Mouse (Mus musculus): ENCODE results near the gene Amph. TPM values are rescaled to one million over a fixed set of nuclear protein-coding genes. Genes with fewer than 3 reads are reported as not detected.

Amph gene
- total and polyA plus RNA-seq, 2 experiments from 2014 or later = 63.8 to 110 TPM

DNA sequence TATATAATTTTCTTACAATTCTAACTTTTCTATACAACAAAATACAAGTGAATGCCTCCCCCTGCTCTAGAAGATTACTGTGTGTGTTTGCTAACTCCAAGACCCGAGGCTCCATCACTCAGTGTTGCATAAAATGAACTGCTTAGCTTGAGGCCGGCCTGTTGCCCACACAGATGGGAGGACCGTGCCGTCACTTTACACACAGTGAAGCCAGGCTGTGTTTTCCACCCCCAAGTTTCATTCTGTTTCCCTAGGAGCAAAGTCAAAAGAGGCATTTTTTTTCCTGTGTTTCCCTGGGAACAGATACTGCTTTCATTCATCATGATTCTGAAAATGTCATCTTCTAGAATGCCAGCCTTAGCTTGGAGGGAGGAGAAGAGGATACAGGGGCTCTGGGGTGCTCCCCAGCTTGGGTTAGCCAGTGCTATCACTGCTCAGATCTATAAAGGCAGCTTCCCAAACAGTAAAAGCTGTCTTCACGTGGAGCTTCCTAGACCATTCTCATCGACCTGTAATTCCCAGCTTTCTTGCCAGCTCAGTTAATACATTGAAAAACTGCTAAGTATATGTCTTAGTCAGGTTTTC lies 79.9 kb downstream of the Amph start:
- H3K27me3 ChIP-seq (ENCODE audit: insufficient read depth, low read length) = no peaks in the 10 kb centered on the region
- TF ChIP-seq CTCF (IDR thresholded peaks at IDR 0.05) = no peak
- H3K4me3 ChIP-seq (ENCODE audit: low read depth, low read length) = no peak overlapping the region
- no peak overlapping the region for H3K9ac ChIP-seq (replicated peaks; ENCODE audit: low read length, poor library complexity, severe bottlenecking)
- DNase-seq (ENCODE audit: low spot score) = peak; percentile 64
- H3K4me2 ChIP-seq (ENCODE audit: low read depth, low read length, poor library complexity, severe bottlenecking) = no peak overlapping the region
- 58% methylated on average over 6 of the region's 6 CpGs for WGBS
- no peak for ATAC-seq (ENCODE audit: low FRiP score)
- no peaks in the 10 kb centered on the region for H3K36me3 ChIP-seq (ENCODE audit: insufficient read depth, low read length)
- H3K9me3 ChIP-seq (ENCODE audit: low read length) = no peaks in the 10 kb centered on the region
- no peak overlapping the region for H3K27ac ChIP-seq (ENCODE audit: low read depth, low read length)
- H3K4me1 ChIP-seq (ENCODE audit: insufficient read depth, low read length) = no peaks in the 10 kb centered on the region

DNA sequence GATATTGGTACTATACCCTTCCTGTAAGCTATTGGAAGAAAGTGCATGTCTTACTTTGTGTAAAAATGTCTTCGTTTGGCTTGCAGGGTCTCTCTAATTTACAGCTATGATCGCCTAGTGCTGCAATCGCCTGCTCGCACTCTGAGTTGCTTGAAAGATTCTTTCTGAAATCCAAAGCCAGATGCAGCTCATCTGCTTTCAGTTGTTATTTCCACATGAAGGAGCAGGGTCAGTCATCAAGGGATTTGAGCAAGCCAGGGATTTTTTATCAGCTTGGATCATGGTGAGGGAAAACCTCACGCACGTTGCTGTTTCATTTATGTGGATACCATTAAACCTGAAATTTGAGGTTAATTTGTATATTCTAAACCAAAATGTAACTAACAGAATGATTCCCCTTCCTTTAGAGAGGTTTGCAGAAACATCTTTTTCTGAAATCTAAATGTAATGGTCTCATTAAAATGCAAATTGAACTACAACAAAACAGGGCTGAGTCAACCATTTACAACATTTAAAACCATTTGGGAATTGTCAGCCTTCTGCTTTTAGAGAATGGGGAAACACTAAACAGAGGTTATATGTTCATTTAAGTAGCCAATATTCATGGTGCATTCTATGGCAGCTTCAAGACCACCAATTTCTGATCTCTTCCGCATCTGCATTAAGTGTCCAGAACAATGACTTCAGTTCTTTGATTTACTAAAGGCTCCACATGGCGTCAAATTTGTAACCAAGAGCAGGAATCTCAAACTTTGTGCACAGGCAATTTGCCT lies 84.1 kb downstream of the Amph start:
- Histone ChIP-seq H3K9me3 (ENCODE audit: low read length) (no peaks in the 10 kb centered on the region), H3K27ac (ENCODE audit: low read depth, low read length) (no peak overlapping the region), H3K4me1 (ENCODE audit: insufficient read depth, low read length) (no peaks in the 10 kb centered on the region), H3K27me3 (ENCODE audit: insufficient read depth, low read length) (no peaks in the 10 kb centered on the region), H3K9ac (replicated peaks; ENCODE audit: low read length, poor library complexity, severe bottlenecking) (no peak overlapping the region), H3K4me2 (ENCODE audit: low read depth, low read length, poor library complexity, severe bottlenecking) (no peak overlapping the region), H3K4me3 (ENCODE audit: low read depth, low read length) (no peak overlapping the region), H3K36me3 (ENCODE audit: insufficient read depth, low read length) (no peaks in the 10 kb centered on the region)
- ATAC-seq (ENCODE audit: low FRiP score) = no peak
- TF ChIP-seq CTCF (IDR thresholded peaks at IDR 0.05) = no peak
- peak; percentile 12 for DNase-seq (ENCODE audit: low spot score)
- WGBS = 68% methylated on average over 8 of the region's 8 CpGs

DNA sequence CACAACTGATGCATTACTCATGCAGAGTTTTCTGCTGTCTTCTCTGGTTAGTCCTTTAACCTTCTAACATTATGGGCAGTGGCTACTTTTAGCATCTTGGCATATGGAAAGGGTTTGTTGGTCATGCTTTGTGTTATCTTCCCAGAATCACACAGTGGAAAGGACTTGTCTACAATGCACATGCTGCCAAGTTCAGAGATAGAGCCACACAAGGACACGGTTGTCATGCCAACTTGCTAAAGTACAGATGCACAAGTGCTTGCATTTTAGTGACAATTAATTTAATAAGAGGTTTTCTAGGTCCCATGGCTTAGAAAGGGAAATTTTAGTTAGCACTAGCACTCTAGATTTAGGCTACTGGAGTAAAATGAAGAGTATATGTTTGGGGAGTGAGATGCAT lies 104.1 kb downstream of the Amph start:
- no peak overlapping the region for H3K9ac ChIP-seq (replicated peaks; ENCODE audit: low read length, poor library complexity, severe bottlenecking)
- 93% methylated on average over 1 of the region's 1 CpGs for WGBS
- no peak overlapping the region for H3K4me2 ChIP-seq (ENCODE audit: low read depth, low read length, poor library complexity, severe bottlenecking)
- no peaks in the 10 kb centered on the region for H3K36me3 ChIP-seq (ENCODE audit: insufficient read depth, low read length)
- H3K9me3 ChIP-seq (ENCODE audit: low read length) = no peaks in the 10 kb centered on the region
- H3K4me1 ChIP-seq (ENCODE audit: insufficient read depth, low read length) = no peaks in the 10 kb centered on the region
- DNase-seq (ENCODE audit: low spot score) (no peak), ATAC-seq (ENCODE audit: low FRiP score) (no peak)
- H3K27ac ChIP-seq (ENCODE audit: low read depth, low read length) = no peak overlapping the region
- H3K27me3 ChIP-seq (ENCODE audit: insufficient read depth, low read length) = no peaks in the 10 kb centered on the region
- no peak for TF ChIP-seq CTCF (IDR thresholded peaks at IDR 0.05)
- H3K4me3 ChIP-seq (ENCODE audit: low read depth, low read length) = no peak overlapping the region

DNA sequence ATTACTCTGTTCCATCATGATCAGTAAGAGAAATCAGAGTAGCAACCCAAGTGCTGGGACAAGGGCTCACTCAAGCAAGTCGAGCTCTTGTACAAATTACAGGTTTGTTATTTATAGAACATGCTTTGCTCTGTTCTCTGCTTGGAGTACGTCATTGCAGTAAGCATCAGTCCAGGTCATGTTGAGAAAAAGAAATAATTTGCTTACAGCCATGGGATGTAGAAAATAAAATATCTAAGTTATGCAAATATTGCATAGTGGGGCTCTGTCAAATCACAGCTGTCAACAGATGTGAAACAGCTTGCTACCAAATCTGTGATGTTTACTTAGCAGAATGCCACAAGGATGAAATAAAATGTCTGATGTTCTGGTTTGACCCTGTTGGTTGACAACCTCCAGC lies 106.5 kb downstream of the Amph start:
- H3K9ac ChIP-seq (replicated peaks; ENCODE audit: low read length, poor library complexity, severe bottlenecking) = no peak overlapping the region
- H3K4me1 ChIP-seq (ENCODE audit: insufficient read depth, low read length) = no peaks in the 10 kb centered on the region
- 74% methylated on average over 2 of the region's 2 CpGs for WGBS
- H3K36me3 ChIP-seq (ENCODE audit: insufficient read depth, low read length) = no peaks in the 10 kb centered on the region
- no peaks in the 10 kb centered on the region for H3K9me3 ChIP-seq (ENCODE audit: low read length)
- no peaks in the 10 kb centered on the region for H3K27me3 ChIP-seq (ENCODE audit: insufficient read depth, low read length)
- no peak for TF ChIP-seq CTCF (IDR thresholded peaks at IDR 0.05)
- ATAC-seq (ENCODE audit: low FRiP score) = no peak
- H3K4me3 ChIP-seq (ENCODE audit: low read depth, low read length) = no peak overlapping the region
- H3K27ac ChIP-seq (ENCODE audit: low read depth, low read length) = no peak overlapping the region
- no peak overlapping the region for H3K4me2 ChIP-seq (ENCODE audit: low read depth, low read length, poor library complexity, severe bottlenecking)
- no peak for DNase-seq (ENCODE audit: low spot score)

DNA sequence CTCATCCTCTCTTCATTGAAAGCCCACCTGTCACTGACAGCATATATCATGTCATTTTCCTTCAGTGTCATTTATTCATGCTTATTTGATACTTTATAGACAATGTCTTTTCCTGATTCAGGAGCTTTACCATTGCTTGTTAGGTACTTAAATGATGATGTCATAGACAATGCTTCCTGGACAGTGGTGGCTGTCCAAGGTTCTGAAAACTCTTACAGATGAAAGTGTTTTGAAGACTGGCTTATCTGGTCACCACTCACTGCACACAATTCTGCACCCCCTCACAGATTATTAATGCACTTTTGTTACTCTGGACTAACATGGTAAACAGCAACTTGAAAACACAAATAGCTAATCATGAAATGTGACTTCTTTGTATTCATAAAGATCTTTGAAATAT lies 124.3 kb downstream of the Amph start:
- no peak overlapping the region for H3K27ac ChIP-seq (ENCODE audit: low read depth, low read length)
- no peak for TF ChIP-seq CTCF (IDR thresholded peaks at IDR 0.05)
- no peaks in the 10 kb centered on the region for H3K4me1 ChIP-seq (ENCODE audit: insufficient read depth, low read length)
- ATAC-seq (ENCODE audit: low FRiP score) = no peak
- no peaks in the 10 kb centered on the region for H3K9me3 ChIP-seq (ENCODE audit: low read length)
- no peak overlapping the region for H3K4me2 ChIP-seq (ENCODE audit: low read depth, low read length, poor library complexity, severe bottlenecking)
- no peaks in the 10 kb centered on the region for H3K27me3 ChIP-seq (ENCODE audit: insufficient read depth, low read length)
- no peaks in the 10 kb centered on the region for H3K36me3 ChIP-seq (ENCODE audit: insufficient read depth, low read length)
- no peak overlapping the region for H3K4me3 ChIP-seq (ENCODE audit: low read depth, low read length)
- H3K9ac ChIP-seq (replicated peaks; ENCODE audit: low read length, poor library complexity, severe bottlenecking) = no peak overlapping the region
- DNase-seq (ENCODE audit: low spot score) = no peak

DNA sequence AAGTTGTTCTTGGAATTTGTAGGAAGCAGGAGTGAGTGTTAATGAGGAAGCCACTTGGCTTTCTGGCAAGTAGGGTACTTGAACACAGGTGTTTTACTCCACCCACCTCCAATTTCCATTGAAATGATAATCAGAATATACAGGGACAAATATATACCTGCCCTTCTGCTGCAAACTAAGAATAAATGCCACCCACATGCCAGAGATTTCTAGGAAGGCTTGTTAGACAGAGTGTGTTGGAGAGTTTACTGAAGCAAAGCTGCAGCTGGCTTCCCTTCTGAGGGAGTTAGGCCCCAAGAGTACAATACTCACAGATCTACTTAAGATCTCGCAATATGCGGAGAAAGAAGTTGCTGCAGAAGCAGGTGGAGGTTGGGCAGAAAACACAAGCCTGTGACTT lies 129.4 kb downstream of the Amph start:
- ATAC-seq (ENCODE audit: low FRiP score) = no peak

More for the DNA sequence above, 129.4 kb downstream of the Amph start:
- H3K27me3 ChIP-seq (ENCODE audit: insufficient read depth, low read length) = no peaks in the 10 kb centered on the region
- peak; percentile 3 for DNase-seq (ENCODE audit: low spot score)
- TF ChIP-seq CTCF (IDR thresholded peaks at IDR 0.05) = no peak
- no peak overlapping the region for H3K4me3 ChIP-seq (ENCODE audit: low read depth, low read length)
- no peak overlapping the region for H3K9ac ChIP-seq (replicated peaks; ENCODE audit: low read length, poor library complexity, severe bottlenecking)
- no peaks in the 10 kb centered on the region for H3K9me3 ChIP-seq (ENCODE audit: low read length)
- no peak overlapping the region for H3K4me2 ChIP-seq (ENCODE audit: low read depth, low read length, poor library complexity, severe bottlenecking)
- 73% methylated on average over 2 of the region's 2 CpGs for WGBS
- H3K36me3 ChIP-seq (ENCODE audit: insufficient read depth, low read length) = 0 out of 2 replicates have a peak, but pooled peaks cover 3% of the 10 kb centered on the region
- no peak overlapping the region for H3K27ac ChIP-seq (ENCODE audit: low read depth, low read length)
- no peaks in the 10 kb centered on the region for H3K4me1 ChIP-seq (ENCODE audit: insufficient read depth, low read length)

Data from midbrain, postnatal 0 days (tissue).